Mouse (Mus musculus): ENCODE results near the gene Npas1. TPM values are rescaled to one million over a fixed set of nuclear protein-coding genes. Genes with fewer than 3 reads are reported as not detected.

Npas1 gene
- polyA plus RNA-seq, 1 experiment = not detected

- 57% methylated on average over 4 of the region's 4 CpGs for WGBS
- no peak for TF ChIP-seq POLR2A (IDR thresholded peaks at IDR 0.05; ENCODE audit: borderline replicate concordance, control insufficient read depth, low read depth, low read length)
- TF ChIP-seq CTCF (IDR thresholded peaks at IDR 0.05; ENCODE audit: control insufficient read depth, insufficient read depth, low read length) = peak; percentile 46; the same call in 1 of the 2 replicates
- Histone ChIP-seq H3K4me3 (replicated peaks; ENCODE audit: control insufficient read depth, low read depth, low read length) (no peak overlapping the region), H3K27ac (ENCODE audit: control insufficient read depth, insufficient read depth, low read depth, low read length, poor library complexity) (no peak overlapping the region), H3K4me1 (ENCODE audit: control insufficient read depth, insufficient read depth, low read length) (no peaks in the 10 kb centered on the region)
Measured at GRCm38 (mm10) chr7:16466565-16466964, 11.0 kb downstream of the Npas1 start.

- TF ChIP-seq POLR2A (IDR thresholded peaks at IDR 0.05; ENCODE audit: borderline replicate concordance, control insufficient read depth, low read depth, low read length) = no peak
- TF ChIP-seq CTCF (IDR thresholded peaks at IDR 0.05; ENCODE audit: control insufficient read depth, insufficient read depth, low read length) = no peak
- Histone ChIP-seq H3K27ac (ENCODE audit: control insufficient read depth, insufficient read depth, low read depth, low read length, poor library complexity) (no peak overlapping the region), H3K4me3 (replicated peaks; ENCODE audit: control insufficient read depth, low read depth, low read length) (no peak overlapping the region), H3K4me1 (ENCODE audit: control insufficient read depth, insufficient read depth, low read length) (no peaks in the 10 kb centered on the region)
- WGBS = 89% methylated on average over 5 of the region's 5 CpGs
Measured at GRCm38 (mm10) chr7:16465568-16465967, 12.0 kb downstream of the Npas1 start.

- Histone ChIP-seq H3K27ac (ENCODE audit: control insufficient read depth, insufficient read depth, low read depth, low read length, poor library complexity) (no peak overlapping the region), H3K4me3 (replicated peaks; ENCODE audit: control insufficient read depth, low read depth, low read length) (no peak overlapping the region), H3K4me1 (ENCODE audit: control insufficient read depth, insufficient read depth, low read length) (no peaks in the 10 kb centered on the region)
- WGBS = 3% methylated on average over 8 of the region's 8 CpGs
- TF ChIP-seq CTCF (IDR thresholded peaks at IDR 0.05; ENCODE audit: control insufficient read depth, insufficient read depth, low read length) = peak; percentile 93
- TF ChIP-seq POLR2A (IDR thresholded peaks at IDR 0.05; ENCODE audit: borderline replicate concordance, control insufficient read depth, low read depth, low read length) = no peak; the same call in 1 of the 2 replicates
Measured at GRCm38 (mm10) chr7:16465160-16465559, 12.4 kb downstream of the Npas1 start.

- H3K4me1 ChIP-seq (ENCODE audit: control insufficient read depth, insufficient read depth, low read length) = no peaks in the 10 kb centered on the region
- H3K4me3 ChIP-seq (replicated peaks; ENCODE audit: control insufficient read depth, low read depth, low read length) = no peak overlapping the region
- no peak overlapping the region for H3K27ac ChIP-seq (ENCODE audit: control insufficient read depth, insufficient read depth, low read depth, low read length, poor library complexity)
- peak; percentile 93 for TF ChIP-seq CTCF (IDR thresholded peaks at IDR 0.05; ENCODE audit: control insufficient read depth, insufficient read depth, low read length)
- TF ChIP-seq POLR2A (IDR thresholded peaks at IDR 0.05; ENCODE audit: borderline replicate concordance, control insufficient read depth, low read depth, low read length) = peak; percentile 35; the same call in 1 of the 2 replicates
- WGBS = 2% methylated on average over 14 of the region's 14 CpGs
Measured at GRCm38 (mm10) chr7:16463214-16463613, 14.3 kb downstream of the Npas1 start.

GRCm38 (mm10) chr7:16461705-16462104 is 15.8 kb downstream of the Npas1 start:
- H3K4me1 ChIP-seq (ENCODE audit: control insufficient read depth, insufficient read depth, low read length) = no peaks in the 10 kb centered on the region
- WGBS = 75% methylated on average over 6 of the region's 6 CpGs
- no peak overlapping the region for H3K27ac ChIP-seq (ENCODE audit: control insufficient read depth, insufficient read depth, low read depth, low read length, poor library complexity)
- no peak overlapping the region for H3K4me3 ChIP-seq (replicated peaks; ENCODE audit: control insufficient read depth, low read depth, low read length)
- TF ChIP-seq CTCF (IDR thresholded peaks at IDR 0.05; ENCODE audit: control insufficient read depth, insufficient read depth, low read length) = no peak
- no peak for TF ChIP-seq POLR2A (IDR thresholded peaks at IDR 0.05; ENCODE audit: borderline replicate concordance, control insufficient read depth, low read depth, low read length)

- WGBS = 55% methylated on average over 6 of the region's 6 CpGs
- H3K27ac ChIP-seq (ENCODE audit: control insufficient read depth, insufficient read depth, low read depth, low read length, poor library complexity) = no peak overlapping the region
- no peaks in the 10 kb centered on the region for H3K4me1 ChIP-seq (ENCODE audit: control insufficient read depth, insufficient read depth, low read length)
- no peak for TF ChIP-seq CTCF (IDR thresholded peaks at IDR 0.05; ENCODE audit: control insufficient read depth, insufficient read depth, low read length)
- TF ChIP-seq POLR2A (IDR thresholded peaks at IDR 0.05; ENCODE audit: borderline replicate concordance, control insufficient read depth, low read depth, low read length) = no peak
- no peak overlapping the region for H3K4me3 ChIP-seq (replicated peaks; ENCODE audit: control insufficient read depth, low read depth, low read length)
Measured at GRCm38 (mm10) chr7:16461151-16461550, 16.4 kb downstream of the Npas1 start.

- TF ChIP-seq POLR2A (IDR thresholded peaks at IDR 0.05; ENCODE audit: borderline replicate concordance, control insufficient read depth, low read depth, low read length) (no peak), CTCF (IDR thresholded peaks at IDR 0.05; ENCODE audit: control insufficient read depth, insufficient read depth, low read length) (no peak)
- Histone ChIP-seq H3K27ac (ENCODE audit: control insufficient read depth, insufficient read depth, low read depth, low read length, poor library complexity) (no peak overlapping the region), H3K4me1 (ENCODE audit: control insufficient read depth, insufficient read depth, low read length) (no peaks in the 10 kb centered on the region), H3K4me3 (replicated peaks; ENCODE audit: control insufficient read depth, low read depth, low read length) (no peak overlapping the region)
- 49% methylated on average over 13 of the region's 13 CpGs for WGBS
Measured at GRCm38 (mm10) chr7:16460566-16460965, 17.0 kb downstream of the Npas1 start.

GRCm38 (mm10) chr7:16456289-16456688 is 21.2 kb downstream of the Npas1 start:
- Histone ChIP-seq H3K4me1 (ENCODE audit: control insufficient read depth, insufficient read depth, low read length) (peaks cover 2% of the 10 kb centered on the region; the same call in 1 of the 2 replicates), H3K27ac (ENCODE audit: control insufficient read depth, insufficient read depth, low read depth, low read length, poor library complexity) (no peak overlapping the region), H3K4me3 (replicated peaks; ENCODE audit: control insufficient read depth, low read depth, low read length) (no peak overlapping the region)
- no peak for TF ChIP-seq POLR2A (IDR thresholded peaks at IDR 0.05; ENCODE audit: borderline replicate concordance, control insufficient read depth, low read depth, low read length)
- no peak for TF ChIP-seq CTCF (IDR thresholded peaks at IDR 0.05; ENCODE audit: control insufficient read depth, insufficient read depth, low read length)
- 79% methylated on average over 5 of the region's 5 CpGs for WGBS

- peaks cover 2% of the 10 kb centered on the region; the same call in 1 of the 2 replicates for H3K4me1 ChIP-seq (ENCODE audit: control insufficient read depth, insufficient read depth, low read length)
- no peak overlapping the region for H3K4me3 ChIP-seq (replicated peaks; ENCODE audit: control insufficient read depth, low read depth, low read length)
- TF ChIP-seq CTCF (IDR thresholded peaks at IDR 0.05; ENCODE audit: control insufficient read depth, insufficient read depth, low read length) (no peak), POLR2A (IDR thresholded peaks at IDR 0.05; ENCODE audit: borderline replicate concordance, control insufficient read depth, low read depth, low read length) (no peak)
- no peak overlapping the region for H3K27ac ChIP-seq (ENCODE audit: control insufficient read depth, insufficient read depth, low read depth, low read length, poor library complexity)
- WGBS = 90% methylated on average over 14 of the region's 14 CpGs
Measured at GRCm38 (mm10) chr7:16455016-16455415, 22.5 kb downstream of the Npas1 start.
